Mouse (Mus musculus): ENCODE data around the gene Akap1. TPM values are rescaled to one million over a fixed set of nuclear protein-coding genes. Genes with fewer than 3 reads are reported as not detected.
A peak's percentile ranks its signal among the peaks of the same experiment; 100 is the strongest.

The Akap1 gene
- polyA plus RNA-seq, 1 experiment from 2014 or later: 14.2 TPM

DNA sequence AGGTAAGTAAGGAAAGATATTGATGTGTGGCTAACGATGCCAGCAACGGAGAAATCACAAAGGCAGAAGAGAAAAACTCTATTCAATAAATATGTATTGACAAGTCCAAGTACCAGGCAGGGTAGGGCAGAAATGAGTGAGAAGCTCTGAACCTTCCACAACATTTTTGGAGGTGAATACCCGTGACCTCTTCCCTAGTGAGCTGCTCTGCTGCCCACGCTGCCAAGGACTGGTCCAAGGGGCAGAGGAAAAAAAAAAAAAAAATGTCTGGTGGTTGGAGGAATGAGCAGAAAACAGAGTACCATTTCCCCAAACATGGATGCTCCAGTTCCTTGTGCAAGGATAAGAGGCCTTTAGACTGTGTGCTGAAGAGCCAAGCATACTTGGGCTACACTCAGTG lies 11.6 kb downstream of the Akap1 start:
- WGBS (ENCODE audit: insufficient replicate concordance): 87% methylated on average over 4 of the region's 4 CpGs
- Histone ChIP-seq H3K36me3 (replicated peaks; ENCODE audit: insufficient read depth, low read length) (peaks cover 2% of the 10 kb centered on the region; the same call in 1 of the 2 replicates), H3K9me3 (ENCODE audit: low read length) (no peaks in the 10 kb centered on the region), H3K4me1 (ENCODE audit: insufficient read depth) (peaks cover 20% of the 10 kb centered on the region), H3K4me3 (ENCODE audit: low read depth, low read length) (no peak overlapping the region), H3K27ac (ENCODE audit: low read depth) (no peak overlapping the region), H3K9ac (replicated peaks) (no peak overlapping the region), H3K27me3 (ENCODE audit: insufficient read depth, low read length) (no peaks in the 10 kb centered on the region), H3K4me2 (ENCODE audit: low read depth, low read length) (no peak overlapping the region)
- no peak for DNase-seq
- TF ChIP-seq EP300 (IDR thresholded peaks at IDR 0.05; ENCODE audit: low read depth) (no peak), CTCF (IDR thresholded peaks at IDR 0.05; ENCODE audit: low read depth) (no peak)
- ATAC-seq: no peak

GRCm38 (mm10) chr11:88851049-88851825 lies 13.1 kb downstream of the Akap1 start:
- DNase-seq (no peak), ATAC-seq (no peak)
- Histone ChIP-seq H3K9ac (replicated peaks) (no peak overlapping the region), H3K4me2 (ENCODE audit: low read depth, low read length) (no peak overlapping the region), H3K27me3 (ENCODE audit: insufficient read depth, low read length) (no peaks in the 10 kb centered on the region), H3K4me3 (ENCODE audit: low read depth, low read length) (no peak overlapping the region), H3K27ac (ENCODE audit: low read depth) (no peak overlapping the region), H3K36me3 (replicated peaks; ENCODE audit: insufficient read depth, low read length) (peaks cover 2% of the 10 kb centered on the region; the same call in 1 of the 2 replicates), H3K9me3 (ENCODE audit: low read length) (no peaks in the 10 kb centered on the region), H3K4me1 (ENCODE audit: insufficient read depth) (peaks cover 23% of the 10 kb centered on the region)
- TF ChIP-seq CTCF (IDR thresholded peaks at IDR 0.05; ENCODE audit: low read depth): no peak
- no peak for TF ChIP-seq EP300 (IDR thresholded peaks at IDR 0.05; ENCODE audit: low read depth)
- 86% methylated on average over 15 of the region's 15 CpGs for WGBS (ENCODE audit: insufficient replicate concordance)

DNA sequence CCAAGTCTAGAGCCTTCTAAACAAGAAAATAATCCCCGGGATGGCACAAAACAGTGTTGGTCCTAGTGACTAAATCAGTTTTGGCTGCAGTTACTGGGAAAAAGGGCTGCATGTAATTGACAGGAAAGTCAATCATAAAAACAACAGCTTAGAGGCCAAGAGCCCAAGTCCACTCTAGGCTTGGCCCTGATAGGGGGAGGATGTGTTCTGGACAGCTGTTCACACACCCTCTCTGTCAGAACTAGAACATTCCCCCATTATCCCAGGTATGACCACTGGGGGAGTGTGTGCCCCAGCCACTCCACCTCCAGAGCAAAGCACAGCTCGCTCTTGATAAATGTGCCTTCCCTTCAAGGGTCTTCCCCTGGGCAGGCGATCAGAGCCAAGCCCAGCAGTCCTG lies 14.7 kb downstream of the Akap1 start:
- H3K9ac ChIP-seq (replicated peaks): no peak overlapping the region
- no peaks in the 10 kb centered on the region for H3K27me3 ChIP-seq (ENCODE audit: insufficient read depth, low read length)
- H3K27ac ChIP-seq (ENCODE audit: low read depth): peak overlapping the region; percentile 16; the same call in 1 of the 2 replicates
- H3K9me3 ChIP-seq (ENCODE audit: low read length): no peaks in the 10 kb centered on the region
- DNase-seq: no peak
- peak; percentile 82 for ATAC-seq
- H3K4me2 ChIP-seq (ENCODE audit: low read depth, low read length): no peak overlapping the region
- TF ChIP-seq CTCF (IDR thresholded peaks at IDR 0.05; ENCODE audit: low read depth) (peak; percentile 46), EP300 (IDR thresholded peaks at IDR 0.05; ENCODE audit: low read depth) (no peak)
- 79% methylated on average over 3 of the region's 3 CpGs for WGBS (ENCODE audit: insufficient replicate concordance)
- H3K4me3 ChIP-seq (ENCODE audit: low read depth, low read length): no peak overlapping the region
- peaks cover 7% of the 10 kb centered on the region; the same call in 1 of the 2 replicates for H3K36me3 ChIP-seq (replicated peaks; ENCODE audit: insufficient read depth, low read length)
- peaks cover 23% of the 10 kb centered on the region for H3K4me1 ChIP-seq (ENCODE audit: insufficient read depth)

- peaks cover 23% of the 10 kb centered on the region for H3K4me1 ChIP-seq (ENCODE audit: insufficient read depth)
- no peak for TF ChIP-seq CTCF (IDR thresholded peaks at IDR 0.05; ENCODE audit: low read depth)
- TF ChIP-seq EP300 (IDR thresholded peaks at IDR 0.05; ENCODE audit: low read depth): no peak
- DNase-seq: peak; percentile 46
Measured at GRCm38 (mm10) chr11:88849284-88849683, 15.1 kb downstream of the Akap1 start.

GRCm38 (mm10) chr11:88848590-88848989 lies 15.8 kb downstream of the Akap1 start:
- H3K36me3 ChIP-seq (replicated peaks; ENCODE audit: insufficient read depth, low read length): peaks cover 13% of the 10 kb centered on the region; the same call in 1 of the 2 replicates
- H3K27me3 ChIP-seq (ENCODE audit: insufficient read depth, low read length): no peaks in the 10 kb centered on the region
- TF ChIP-seq CTCF (IDR thresholded peaks at IDR 0.05; ENCODE audit: low read depth) (peak; percentile 76), EP300 (IDR thresholded peaks at IDR 0.05; ENCODE audit: low read depth) (no peak)
- no peak overlapping the region for H3K4me2 ChIP-seq (ENCODE audit: low read depth, low read length)
- 37% methylated on average over 5 of the region's 5 CpGs for WGBS (ENCODE audit: insufficient replicate concordance)
- no peak overlapping the region for H3K9ac ChIP-seq (replicated peaks)
- DNase-seq (peak; percentile 50), ATAC-seq (peak; percentile 49; the same call in 1 of the 2 replicates)
- no peak overlapping the region for H3K27ac ChIP-seq (ENCODE audit: low read depth)
- H3K4me1 ChIP-seq (ENCODE audit: insufficient read depth): peaks cover 23% of the 10 kb centered on the region
- no peak overlapping the region for H3K4me3 ChIP-seq (ENCODE audit: low read depth, low read length)
- H3K9me3 ChIP-seq (ENCODE audit: low read length): no peaks in the 10 kb centered on the region

More at GRCm38 (mm10) chr11:88849284-88849683, 15.1 kb downstream of the Akap1 start:
- no peak overlapping the region for H3K27ac ChIP-seq (ENCODE audit: low read depth)
- H3K36me3 ChIP-seq (replicated peaks; ENCODE audit: insufficient read depth, low read length): peaks cover 7% of the 10 kb centered on the region; the same call in 1 of the 2 replicates
- no peak overlapping the region for H3K9ac ChIP-seq (replicated peaks)
- WGBS (ENCODE audit: insufficient replicate concordance): 68% methylated on average over 8 of the region's 8 CpGs
- no peak overlapping the region for H3K4me3 ChIP-seq (ENCODE audit: low read depth, low read length)
- ATAC-seq: peak; percentile 41; the same call in 1 of the 2 replicates
- H3K27me3 ChIP-seq (ENCODE audit: insufficient read depth, low read length): no peaks in the 10 kb centered on the region
- H3K9me3 ChIP-seq (ENCODE audit: low read length): no peaks in the 10 kb centered on the region
- H3K4me2 ChIP-seq (ENCODE audit: low read depth, low read length): no peak overlapping the region

- H3K4me2 ChIP-seq (ENCODE audit: low read depth, low read length): no peak overlapping the region
- H3K9me3 ChIP-seq (ENCODE audit: low read length): no peaks in the 10 kb centered on the region
- DNase-seq (no peak), ATAC-seq (no peak)
- peaks cover 15% of the 10 kb centered on the region; the same call in 1 of the 2 replicates for H3K36me3 ChIP-seq (replicated peaks; ENCODE audit: insufficient read depth, low read length)
- H3K27me3 ChIP-seq (ENCODE audit: insufficient read depth, low read length): no peaks in the 10 kb centered on the region
- no peak overlapping the region for H3K4me3 ChIP-seq (ENCODE audit: low read depth, low read length)
- H3K4me1 ChIP-seq (ENCODE audit: insufficient read depth): peaks cover 23% of the 10 kb centered on the region
- TF ChIP-seq EP300 (IDR thresholded peaks at IDR 0.05; ENCODE audit: low read depth) (no peak), CTCF (IDR thresholded peaks at IDR 0.05; ENCODE audit: low read depth) (no peak)
- H3K27ac ChIP-seq (ENCODE audit: low read depth): no peak overlapping the region
- 70% methylated on average over 8 of the region's 8 CpGs for WGBS (ENCODE audit: insufficient replicate concordance)
- no peak overlapping the region for H3K9ac ChIP-seq (replicated peaks)
Measured at GRCm38 (mm10) chr11:88847281-88848006, 16.9 kb downstream of the Akap1 start.
